Mouse (Mus musculus) monocyte, adult 5-6 weeks (primary cell): ENCODE data around the gene Cbx6. TPM values are rescaled to one million over a fixed set of nuclear protein-coding genes. Genes with fewer than 3 reads are reported as not detected.

Source experiments
- ATAC-seq: fragments of 153-309, 156-312 bp; replicated peaks from 2 replicates; pipeline ENCODE4 v1.8.0; 2017; ENCODE audit warnings: mild to moderate bottlenecking; ENCODE audit not compliant: low TSS enrichment, insufficient number of reproducible peaks, severe bottlenecking, poor library complexity, low FRiP score
- total RNA-seq: library from RNA; stranded (forward); fragments of 200-1000, 200-491, 200-594 nt; gene quantifications from 3 replicates; pipeline ENCODE4 v1.2.3, GENCODE M21; 2017

Gene Cbx6
- total RNA-seq, 1 experiment from 2014 or later = 6.5 TPM

GRCm38 (mm10) chr15:79785056-79785455, 49.4 kb downstream of the Cbx6 start:
- no peak for ATAC-seq

DNA sequence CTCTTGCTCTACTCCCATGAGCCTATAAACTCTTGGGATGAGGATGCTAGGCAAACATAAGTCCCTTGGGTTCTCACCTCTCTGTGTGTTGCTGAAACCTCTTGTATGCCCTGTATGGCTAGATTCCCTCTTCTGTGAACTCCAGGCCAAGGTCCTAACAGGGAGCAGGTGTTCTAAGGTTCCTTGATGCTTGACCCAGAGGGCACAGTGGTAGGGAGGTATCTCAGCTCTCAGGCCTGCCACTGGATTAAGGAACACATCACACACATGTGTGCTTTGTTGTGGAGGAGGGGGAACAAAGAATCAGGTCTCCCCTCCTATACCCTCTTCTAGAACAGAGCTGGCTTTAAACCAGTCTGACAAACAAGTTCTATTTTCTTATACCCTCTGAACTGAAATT, 56.7 kb downstream of the Cbx6 start, which contains the start of gene Dnal4:
Gene Dnal4, minus strand, starts transcription at position 101 of the 400 bp plus-strand sequence.
- no peak for ATAC-seq

DNA sequence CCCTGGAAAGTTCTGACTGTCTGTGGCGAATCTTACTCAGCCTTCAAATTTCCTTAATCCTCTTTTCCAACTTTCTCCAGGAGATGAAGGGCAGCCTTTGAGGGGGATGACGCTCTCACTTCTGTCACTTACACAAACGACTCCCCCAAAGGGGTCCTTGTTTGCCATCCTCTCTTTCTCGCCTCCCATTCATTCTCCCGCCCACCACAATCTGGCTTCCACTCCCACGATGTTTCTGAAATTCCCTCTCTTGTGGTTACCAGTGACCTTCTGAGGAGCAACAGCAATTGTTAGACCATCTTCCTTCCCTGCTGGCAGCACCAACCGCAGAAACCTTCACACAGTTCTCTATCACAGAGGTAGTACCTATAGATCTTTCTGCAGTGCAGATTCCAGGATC, 58.8 kb downstream of the Cbx6 start:
- ATAC-seq = no peak

GRCm38 (mm10) chr15:79774117-79775027, 60.1 kb downstream of the Cbx6 start:
- peak; percentile 99 for ATAC-seq

Other genes with a start within 250 kb of the Cbx6 start
- gene Dmc1, start 229.6 kb downstream of the Cbx6 start, total RNA-seq = 0.97 TPM in 1 of 3 replicates, not detected in the others
- gene Fam227a, start 175.7 kb downstream of the Cbx6 start, total RNA-seq = 1.0 to 4.5 TPM (median 1.3 TPM) in 3 replicates
- gene Cby1, start 175.5 kb downstream of the Cbx6 start, total RNA-seq = 12.1 to 23.7 TPM (median 18.3 TPM) in 3 replicates
- gene Tomm22, start 163.8 kb downstream of the Cbx6 start, total RNA-seq = 84.8 to 123 TPM (median 106 TPM) in 3 replicates
- gene Josd1, start 146.8 kb downstream of the Cbx6 start, total RNA-seq = 15.8 to 20.3 TPM (median 16.9 TPM) in 3 replicates
- gene Gtpbp1, start 143.8 kb downstream of the Cbx6 start, total RNA-seq = 53.0 to 76.7 TPM (median 73.7 TPM) in 3 replicates
- gene Sun2, start 92.2 kb downstream of the Cbx6 start, total RNA-seq = 138 to 194 TPM (median 160 TPM) in 3 replicates
- gene Dnal4, start 56.8 kb downstream of the Cbx6 start, total RNA-seq = 8.3 to 15.0 TPM (median 9.1 TPM) in 3 replicates
- gene Nptxr, start 29.9 kb downstream of the Cbx6 start, total RNA-seq = 0.10 TPM in 1 of 3 replicates, not detected in the others
- gene Npcd, start 451 bp downstream of the Cbx6 start, total RNA-seq = not detected in 3 replicates
- 85.0 to 218 TPM (median 113 TPM) in 3 replicates for gene Apobec3, start 57.0 kb upstream of the Cbx6 start, total RNA-seq
- 17.8 to 33.8 TPM (median 17.9 TPM) in 3 replicates for gene Cbx7, start 136.4 kb upstream of the Cbx6 start, total RNA-seq
- 14.3 to 55.2 TPM (median 25.5 TPM) in 3 replicates for gene Pdgfb, start 180.3 kb upstream of the Cbx6 start, total RNA-seq